Mouse (Mus musculus) lung, embryonic 14.5 days (tissue): ENCODE measurements at regions not wholly inside any gene's neighbourhood (a gene's known extent, or its start where the extent isn't known, plus 50 kb on each side); places are given as distances from the start of the nearest gene placed in this dataset.

Experiments
- ATAC-seq: fragments of 200-750 bp; cut with Nextera tagmentation; 2 replicates; pipeline ENCODE4 v1.8.0; 2017; ENCODE audit warnings: mild to moderate bottlenecking, moderate TSS enrichment, moderate library complexity; ENCODE audit not compliant: insufficient read depth
- DNase-seq: peaks from one replicate; pipeline ENCODE4 v3.0.0-alpha.2; 2015
- H3K27ac ChIP-seq: fragments of 300-500 bp; sonication (generic); 2 replicates; pipeline ENCODE4 v1.5.1; 2014; ENCODE audit warnings: low read depth, mild to moderate bottlenecking, moderate library complexity
- H3K27me3 ChIP-seq: fragments of 300-500 bp; sonication (generic); 2 replicates; pipeline ENCODE4 v1.6.1; 2014; ENCODE audit warnings: low read length, control low read depth; ENCODE audit not compliant: insufficient read depth
- H3K36me3 ChIP-seq: fragments of 300-500 bp; sonication (generic); 2 replicates; pipeline ENCODE4 v1.6.1; 2014; ENCODE audit warnings: control low read depth; ENCODE audit not compliant: insufficient read depth
- H3K4me1 ChIP-seq: fragments of 300-500 bp; sonication (generic); 2 replicates; pipeline ENCODE4 v1.6.1; 2014; ENCODE audit warnings: antibody characterized with exemption, control low read depth; ENCODE audit not compliant: insufficient read depth
- H3K4me2 ChIP-seq: fragments of 300-500 bp; sonication (generic); 2 replicates; pipeline ENCODE4 v1.6.1; 2014; ENCODE audit warnings: mild to moderate bottlenecking
- H3K4me3 ChIP-seq: fragments of 300-500 bp; sonication (generic); 2 replicates; pipeline ENCODE4 v1.5.1; 2014; ENCODE audit warnings: low read depth, low read length
- H3K9ac ChIP-seq: fragments of 300-500 bp; sonication (generic); 2 replicates; pipeline ENCODE4 v1.6.1; 2014
- H3K9me3 ChIP-seq: fragments of 300-500 bp; sonication (generic); 2 replicates; pipeline ENCODE4 v1.6.1; 2016; ENCODE audit warnings: low read depth, low read length, control low read depth
- CTCF ChIP-seq: IDR thresholded peaks from 2 replicates; pipeline ENCODE4 v1.5.1; 2016; ENCODE audit warnings: antibody characterized with exemption, low read depth
- WGBS: fragments of 180-500 bp; shearing (Covaris S2); extraction: QIAGEN DNeasy Blood & Tissue Kit; methylation state at CpG from one replicate; pipeline ENCODE4 v1.1.7; 2014; 5-methylcytosine and 5-hydroxymethylcytosine counted together

DNA sequence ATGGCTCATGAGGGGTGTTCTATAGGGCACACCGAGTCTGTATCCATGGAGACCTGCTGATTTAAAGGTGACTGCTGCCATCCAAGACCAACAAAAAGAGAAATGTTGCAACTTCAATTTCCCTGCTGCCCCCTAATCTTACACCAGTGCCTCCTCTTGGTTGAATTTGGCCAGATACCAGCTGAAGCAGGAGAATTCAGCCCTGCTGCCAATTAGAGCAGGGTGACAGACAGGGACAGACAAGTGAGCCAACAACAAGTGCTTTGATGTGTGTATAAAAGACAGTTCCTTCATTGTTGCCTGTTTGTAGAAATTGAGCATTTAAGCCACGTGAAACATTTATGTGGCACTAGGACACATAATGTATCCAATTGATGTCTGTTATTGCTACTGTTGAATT is 75.5 kb upstream of the Adamts5 start:
- no peaks in the 10 kb centered on the region for H3K9me3 ChIP-seq
- no peak for TF ChIP-seq CTCF
- DNase-seq (no peak), ATAC-seq (no peak)
- no peak overlapping the region for H3K4me2 ChIP-seq
- H3K9ac ChIP-seq, result no peak overlapping the region
- no peak overlapping the region for H3K4me3 ChIP-seq
- H3K36me3 ChIP-seq, result no peaks in the 10 kb centered on the region
- H3K27ac ChIP-seq, result no peak overlapping the region
- 64% methylated on average over 2 of the region's 2 CpGs for WGBS
- H3K4me1 ChIP-seq, result no peaks in the 10 kb centered on the region
- H3K27me3 ChIP-seq, result no peaks in the 10 kb centered on the region

DNA sequence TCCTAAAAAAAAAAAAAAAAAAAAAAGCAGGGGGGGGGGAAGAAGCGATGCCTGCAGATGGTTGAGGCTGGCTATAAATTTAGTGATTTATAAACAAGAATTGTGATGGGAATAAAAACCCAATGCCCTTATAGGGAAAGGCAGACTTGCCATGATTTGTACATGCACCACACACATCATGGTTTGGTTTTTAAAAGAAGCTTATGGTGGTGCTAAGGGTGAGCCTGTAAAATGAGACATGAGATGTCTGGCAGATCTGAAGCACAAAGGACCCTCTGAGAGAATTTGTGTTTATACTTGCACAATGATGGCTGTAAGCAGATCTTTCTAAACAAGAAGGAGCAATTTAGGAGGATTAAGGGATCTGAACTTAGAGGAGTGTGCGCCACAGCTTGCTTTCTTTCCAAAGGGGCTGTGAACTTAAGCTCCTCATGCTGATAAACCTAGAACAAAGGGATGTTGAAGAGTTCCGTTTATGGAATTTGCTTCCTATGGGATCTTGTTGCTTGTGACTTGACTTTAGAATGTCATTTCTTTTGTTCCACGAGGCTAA is 65.3 kb upstream of the Adamts5 start:
- DNase-seq, result peak; percentile 36

DNA sequence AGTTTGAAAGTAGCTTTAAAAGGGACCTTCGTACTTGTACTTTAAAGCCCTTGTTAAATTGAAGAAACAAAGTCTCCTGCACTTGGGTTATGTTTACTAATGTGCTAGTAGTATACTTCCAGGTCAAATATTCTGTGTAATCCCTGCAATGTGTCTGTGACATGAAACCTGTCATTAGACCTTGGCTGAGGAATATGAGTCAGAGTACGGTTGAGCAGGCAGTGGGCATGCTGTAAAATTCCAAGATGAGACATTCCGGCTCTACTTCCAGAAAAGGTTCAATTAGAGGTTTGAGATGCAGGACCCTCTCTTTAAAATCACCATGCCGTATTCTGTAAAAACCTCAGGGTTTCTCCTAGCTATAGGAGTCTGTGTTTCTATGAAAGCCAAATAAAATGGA is 64.6 kb upstream of the Adamts5 start:
- H3K27me3 ChIP-seq, result no peaks in the 10 kb centered on the region
- no peak overlapping the region for H3K9ac ChIP-seq
- WGBS, result 61% methylated on average over 4 of the region's 4 CpGs
- DNase-seq (no peak), ATAC-seq (no peak)
- H3K4me3 ChIP-seq, result no peak overlapping the region
- H3K4me1 ChIP-seq, result no peaks in the 10 kb centered on the region; the same call in 1 of the 2 replicates
- H3K9me3 ChIP-seq, result no peaks in the 10 kb centered on the region
- H3K4me2 ChIP-seq, result no peak overlapping the region
- TF ChIP-seq CTCF, result no peak
- H3K27ac ChIP-seq, result no peak overlapping the region
- no peaks in the 10 kb centered on the region for H3K36me3 ChIP-seq

More for the DNA sequence above, 65.3 kb upstream of the Adamts5 start:
- Histone ChIP-seq H3K9me3 (no peaks in the 10 kb centered on the region), H3K4me3 (no peak overlapping the region), H3K4me1 (no peaks in the 10 kb centered on the region; the same call in 1 of the 2 replicates), H3K4me2 (no peak overlapping the region), H3K27ac (no peak overlapping the region; the same call in 1 of the 2 replicates), H3K27me3 (no peaks in the 10 kb centered on the region), H3K9ac (no peak overlapping the region), H3K36me3 (no peaks in the 10 kb centered on the region)
- ATAC-seq, result peak; percentile 66
- WGBS, result 39% methylated on average over 4 of the region's 4 CpGs
- no peak for TF ChIP-seq CTCF

DNA sequence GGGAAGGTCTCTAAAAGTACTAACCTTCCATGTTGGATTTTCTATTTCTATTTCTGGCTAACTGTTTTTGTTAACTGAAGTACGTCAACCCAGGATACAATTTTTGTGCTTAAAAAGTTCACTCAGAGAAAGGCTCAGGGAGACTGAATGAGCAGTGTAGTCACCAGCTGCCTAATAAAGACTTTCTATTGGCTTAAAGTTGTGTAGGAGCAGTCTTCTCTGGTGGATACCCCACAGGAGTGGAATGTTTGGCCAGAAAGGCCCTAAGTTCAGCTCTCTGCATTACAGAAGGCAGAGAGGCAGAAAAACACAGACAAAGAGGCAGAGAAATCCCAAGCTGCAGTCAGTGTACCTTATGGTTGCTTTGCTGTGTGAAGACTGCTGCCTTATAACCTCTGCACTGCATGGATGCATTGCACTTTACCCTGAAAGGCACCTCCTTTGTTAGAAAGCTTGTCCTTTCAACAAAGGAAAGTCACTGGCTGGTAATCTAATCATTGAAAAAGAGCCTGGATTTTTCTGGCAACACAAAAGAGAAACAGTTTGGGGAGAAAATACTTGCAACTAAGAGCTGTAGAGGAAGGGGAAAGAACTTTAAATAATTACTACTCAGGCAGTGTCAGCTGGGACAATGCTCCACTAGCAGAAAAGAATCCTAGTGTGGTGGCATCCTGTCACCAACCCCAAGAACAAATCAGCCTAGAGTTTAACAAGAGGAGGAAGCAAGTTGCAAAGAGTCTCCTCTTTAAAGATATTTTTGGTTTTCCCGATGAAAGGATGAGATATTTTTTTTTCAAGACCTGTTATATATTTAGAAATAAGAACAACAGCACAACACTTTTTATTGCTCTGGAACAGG is 63.0 kb upstream of the Adamts5 start:
- Histone ChIP-seq H3K4me2 (no peak overlapping the region), H3K9ac (no peak overlapping the region), H3K9me3 (no peaks in the 10 kb centered on the region), H3K4me1 (no peaks in the 10 kb centered on the region; the same call in 1 of the 2 replicates), H3K27ac (no peak overlapping the region; the same call in 1 of the 2 replicates), H3K36me3 (no peaks in the 10 kb centered on the region), H3K27me3 (no peaks in the 10 kb centered on the region), H3K4me3 (no peak overlapping the region)
- no peak for TF ChIP-seq CTCF
- 71% methylated on average over 2 of the region's 2 CpGs for WGBS
- ATAC-seq (no peak), DNase-seq (no peak)

DNA sequence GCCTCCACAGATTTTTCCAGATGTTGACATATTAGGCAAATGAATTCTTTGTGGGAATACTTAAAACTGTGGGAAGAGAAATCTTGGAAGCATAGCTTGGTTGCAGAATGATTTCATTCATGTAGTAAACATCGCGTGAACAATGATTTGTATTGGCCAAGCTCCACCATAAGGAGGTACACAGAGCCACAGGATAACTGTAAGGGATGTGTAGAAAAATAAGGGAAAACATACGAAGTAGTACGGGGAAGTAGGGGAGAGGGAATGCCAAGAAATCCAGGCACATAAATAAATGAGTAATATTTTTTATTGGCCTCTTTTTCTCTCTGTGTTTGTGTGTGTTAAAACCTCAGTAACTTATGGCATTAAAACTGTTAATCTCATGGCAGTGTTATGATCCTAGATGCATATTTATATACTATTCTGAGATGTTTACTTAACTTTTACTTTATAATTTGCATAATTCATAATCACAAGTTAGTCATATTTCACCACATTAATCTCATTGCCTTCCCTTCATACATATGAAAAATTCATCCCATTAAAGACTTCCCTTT is 54.5 kb upstream of the Adamts5 start:
- Histone ChIP-seq H3K9me3 (no peaks in the 10 kb centered on the region), H3K9ac (no peak overlapping the region), H3K36me3 (no peaks in the 10 kb centered on the region), H3K4me2 (no peak overlapping the region), H3K27ac (no peak overlapping the region), H3K27me3 (no peaks in the 10 kb centered on the region), H3K4me3 (no peak overlapping the region), H3K4me1 (no peaks in the 10 kb centered on the region)
- WGBS, result 76% methylated on average over 4 of the region's 4 CpGs
- no peak for DNase-seq
- no peak for TF ChIP-seq CTCF
- no peak for ATAC-seq

DNA sequence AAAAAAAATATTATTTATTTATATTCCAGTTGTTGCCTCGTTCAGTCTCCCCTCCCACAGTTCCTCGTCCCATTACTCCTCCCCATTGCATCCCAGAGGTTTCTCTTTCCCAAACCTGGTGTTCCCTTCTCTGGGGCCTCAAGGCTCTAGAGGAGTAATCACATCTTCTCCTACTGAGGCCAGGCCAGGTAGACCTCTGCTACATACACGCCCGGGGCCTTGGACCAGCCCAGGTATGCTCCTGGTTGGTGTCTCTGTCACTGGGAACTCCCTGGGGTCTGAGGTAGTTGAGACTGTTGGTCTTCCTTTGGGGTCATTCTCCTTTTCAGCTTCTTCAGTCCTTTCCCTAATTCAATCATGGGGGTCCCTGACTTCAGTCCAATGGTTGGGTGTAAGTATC is 50.0 kb upstream of the Adamts5 start:
- Histone ChIP-seq H3K9me3 (no peaks in the 10 kb centered on the region), H3K27me3 (no peaks in the 10 kb centered on the region), H3K4me3 (no peak overlapping the region), H3K27ac (no peak overlapping the region), H3K36me3 (no peaks in the 10 kb centered on the region), H3K4me1 (no peaks in the 10 kb centered on the region), H3K9ac (no peak overlapping the region), H3K4me2 (no peak overlapping the region)
- DNase-seq (no peak), ATAC-seq (no peak)
- TF ChIP-seq CTCF, result no peak
- WGBS, result 75% methylated on average over 4 of the region's 4 CpGs
